Mouse (Mus musculus): ENCODE measurements around the gene Serpina1f.
"Not testable (repeated sequence)": the region's sequence is repeated elsewhere in the genome, so short reads cannot be mapped to it uniquely, and the experiment has no call there.

The Serpina1f gene

DNA sequence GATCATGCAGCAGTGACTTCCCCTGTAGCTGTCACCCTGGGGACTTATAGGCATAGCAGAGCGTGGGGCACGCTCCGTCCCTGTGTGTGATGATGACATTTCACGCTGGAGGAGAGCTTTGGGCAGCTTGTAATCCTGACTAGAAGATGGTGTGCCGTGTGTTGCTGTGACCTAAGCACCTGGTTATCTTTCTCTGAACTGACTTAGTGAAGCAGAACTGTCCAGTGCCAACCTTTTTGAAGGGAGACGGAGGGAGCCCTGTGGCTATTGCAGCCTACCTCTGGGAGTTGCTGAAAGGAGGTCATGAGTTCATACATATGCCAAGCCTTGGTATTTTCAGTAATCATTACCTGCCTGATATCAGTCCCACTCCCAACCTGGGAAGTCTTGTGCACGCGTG lies at the start of gene Serpina1f:
Gene Serpina1f, minus strand, starts transcription at position 101 of the 400 bp plus-strand sequence.
- no peak for DNase-seq (ENCODE audit: low spot score in 2 of 2)

- DNase-seq (ENCODE audit: low spot score in 2 of 2): not testable (repeated sequence)
Observed at GRCm38 (mm10) chr12:103737791-103738580, 42.7 kb upstream of the Serpina1f start.

DNA sequence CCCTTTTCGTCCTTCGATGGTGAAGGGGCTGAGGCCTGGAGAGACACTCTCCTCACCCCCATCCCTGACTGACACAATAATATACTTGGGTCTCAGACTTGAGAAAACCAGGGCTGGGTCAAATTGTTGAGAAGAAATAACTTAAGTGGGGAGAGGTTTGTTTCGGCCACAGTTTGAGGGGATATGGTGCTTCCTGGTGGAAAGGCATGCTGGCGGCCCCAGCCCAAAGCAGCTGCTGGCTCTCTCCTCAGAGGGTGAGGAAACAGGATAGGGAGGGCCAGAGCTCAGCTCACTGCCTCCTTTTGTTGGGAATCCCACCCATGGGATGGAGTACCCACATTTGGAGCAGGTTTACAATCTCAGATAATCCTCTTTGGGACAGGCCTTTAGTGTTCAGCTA lies 40.2 kb upstream of the Serpina1f start:
- DNase-seq (ENCODE audit: low spot score in 2 of 2): not testable (repeated sequence)

DNA sequence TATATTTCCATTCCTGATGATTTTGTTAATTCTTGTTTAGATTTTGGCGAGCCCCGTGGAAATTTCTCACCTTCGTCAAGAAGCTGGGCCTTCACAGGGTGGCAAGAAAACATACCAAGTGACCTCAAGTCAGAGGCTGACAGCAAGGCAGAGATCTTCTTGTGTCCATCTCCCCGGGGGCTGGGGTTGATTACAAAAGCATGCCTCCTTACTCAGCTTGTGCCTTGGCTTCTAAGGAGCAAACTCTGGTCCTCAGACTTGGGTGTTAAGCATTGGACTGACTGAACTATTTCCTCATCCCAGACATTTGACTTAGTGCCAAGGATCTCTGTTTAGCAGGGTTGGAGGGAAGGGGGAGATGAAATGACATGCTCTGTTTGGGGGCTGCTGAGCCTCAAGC lies 39.8 kb upstream of the Serpina1f start:
- not testable (repeated sequence) for DNase-seq (ENCODE audit: low spot score in 2 of 2)

GRCm38 (mm10) chr12:103711537-103711936 lies 16.2 kb upstream of the Serpina1f start:
- no peak for DNase-seq (ENCODE audit: low spot score in 2 of 2)

DNA sequence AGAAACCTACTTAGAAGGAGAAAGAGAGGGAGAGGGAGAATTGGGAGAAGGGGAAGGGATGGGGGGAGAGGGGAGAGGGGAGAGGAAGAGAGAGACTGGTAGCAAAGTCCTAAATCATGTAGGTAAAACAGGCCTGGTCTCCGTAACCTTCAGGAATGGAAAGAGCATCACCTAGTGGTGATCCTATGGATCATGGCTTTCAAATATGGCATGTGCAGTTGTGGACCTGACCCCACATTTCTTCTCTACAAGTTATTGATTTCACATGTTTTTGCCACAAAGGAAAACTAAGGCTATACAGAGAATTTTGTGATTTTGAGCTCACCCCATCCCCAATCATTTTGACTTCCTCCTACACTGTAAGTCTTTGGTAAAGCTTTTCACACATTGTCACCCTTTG lies 15.1 kb upstream of the Serpina1f start:
- no peak for DNase-seq (ENCODE audit: low spot score in 2 of 2)

DNA sequence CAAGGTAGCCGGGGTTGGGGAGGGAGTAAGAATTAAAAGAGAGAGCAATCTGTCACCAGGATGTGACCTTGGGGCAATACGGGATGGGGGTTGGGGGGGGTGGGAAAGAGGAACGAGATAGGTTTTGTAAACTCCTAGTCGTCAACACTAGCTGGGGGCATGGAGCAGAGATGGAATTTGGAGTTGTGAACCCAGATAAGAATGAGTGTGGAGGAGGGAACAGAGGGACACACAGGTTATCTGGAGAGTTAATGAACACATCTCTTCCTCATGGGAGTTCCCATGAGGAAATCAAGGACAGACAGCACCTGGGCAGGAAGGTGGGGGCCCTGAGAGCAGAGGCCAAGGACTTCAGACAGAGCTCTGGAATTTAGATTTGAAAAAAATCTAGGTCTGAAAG lies 10.8 kb upstream of the Serpina1f start:
- DNase-seq (ENCODE audit: low spot score in 2 of 2): no peak

GRCm38 (mm10) chr12:103705547-103705946 lies 10.2 kb upstream of the Serpina1f start:
- DNase-seq (ENCODE audit: low spot score in 2 of 2): no peak

- no peak for DNase-seq (ENCODE audit: low spot score in 2 of 2)
Observed at GRCm38 (mm10) chr12:103700144-103700750, 4.9 kb upstream of the Serpina1f start.

DNA sequence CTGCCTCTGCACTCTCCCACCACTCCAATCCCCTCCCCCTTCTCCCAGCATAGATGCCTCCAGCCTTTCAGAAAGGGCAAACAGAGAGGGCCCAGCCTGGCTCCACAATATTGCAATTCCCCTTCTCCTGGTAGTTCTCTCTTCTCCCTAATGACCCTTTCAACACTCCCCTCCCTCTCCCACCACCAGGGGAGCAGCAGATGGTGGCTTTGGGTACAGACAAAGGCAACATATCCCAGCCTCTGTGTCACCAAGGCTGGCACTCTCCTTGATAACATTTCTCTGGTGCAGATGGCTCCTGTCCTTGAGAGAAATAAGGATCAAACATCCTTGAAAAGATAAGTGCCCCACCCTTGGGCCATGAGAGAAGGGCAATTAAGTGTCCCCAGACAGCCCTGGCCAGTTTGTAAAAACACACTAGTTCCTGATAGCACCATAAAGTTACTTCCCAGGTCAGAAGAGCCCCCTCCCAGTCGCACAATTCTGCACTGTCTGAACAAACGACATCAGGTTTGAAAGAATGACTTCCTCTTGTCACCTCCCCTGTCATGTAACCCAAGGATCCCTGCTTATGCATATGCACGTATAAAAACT lies 7.0 kb downstream of the Serpina1f start:
- no peak for DNase-seq (ENCODE audit: low spot score in 2 of 2)

DNA sequence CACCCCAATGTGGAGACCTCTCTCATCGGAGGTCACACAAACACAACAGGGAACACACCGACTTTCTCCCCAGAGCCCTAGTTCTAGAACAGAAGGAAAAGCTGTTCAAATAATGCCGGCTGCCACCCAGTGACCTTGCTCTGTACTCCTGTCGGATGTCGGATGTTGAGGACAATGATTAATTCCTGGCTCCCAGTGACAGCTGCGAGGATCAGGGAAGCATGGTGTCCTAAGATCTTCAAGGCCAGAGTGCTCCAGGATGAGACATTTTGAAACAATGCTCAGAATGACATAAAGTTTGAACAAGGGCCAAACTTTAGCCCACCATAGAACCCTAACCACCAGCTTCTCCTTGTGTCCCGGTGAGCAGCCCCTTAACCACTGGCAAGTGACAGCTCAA lies 8.3 kb downstream of the Serpina1f start:
- DNase-seq (ENCODE audit: low spot score in 2 of 2): no peak

GRCm38 (mm10) chr12:103686050-103686449 lies 9.3 kb downstream of the Serpina1f start:
- DNase-seq (ENCODE audit: low spot score in 2 of 2): no peak

DNA sequence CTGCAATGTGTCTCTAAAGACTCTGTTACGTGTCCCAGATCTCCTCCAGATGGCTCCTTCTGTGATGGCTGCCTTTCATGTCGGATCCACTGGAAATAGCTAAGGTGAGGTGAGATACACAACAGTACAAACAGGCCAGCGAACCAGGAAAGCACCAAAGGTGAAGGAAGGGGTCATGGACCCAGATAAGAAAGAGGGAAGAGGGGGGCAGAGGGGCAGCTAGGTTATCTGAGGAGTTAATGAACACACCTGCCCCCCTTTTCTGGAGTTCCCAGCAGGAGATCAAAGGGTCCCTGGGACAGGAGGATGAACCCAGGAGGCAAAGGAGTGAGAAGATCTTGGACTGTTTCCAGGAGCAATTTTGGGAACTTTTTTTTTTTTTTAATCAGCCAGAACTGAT lies 9.9 kb downstream of the Serpina1f start:
- no peak for DNase-seq (ENCODE audit: low spot score in 2 of 2)

DNA sequence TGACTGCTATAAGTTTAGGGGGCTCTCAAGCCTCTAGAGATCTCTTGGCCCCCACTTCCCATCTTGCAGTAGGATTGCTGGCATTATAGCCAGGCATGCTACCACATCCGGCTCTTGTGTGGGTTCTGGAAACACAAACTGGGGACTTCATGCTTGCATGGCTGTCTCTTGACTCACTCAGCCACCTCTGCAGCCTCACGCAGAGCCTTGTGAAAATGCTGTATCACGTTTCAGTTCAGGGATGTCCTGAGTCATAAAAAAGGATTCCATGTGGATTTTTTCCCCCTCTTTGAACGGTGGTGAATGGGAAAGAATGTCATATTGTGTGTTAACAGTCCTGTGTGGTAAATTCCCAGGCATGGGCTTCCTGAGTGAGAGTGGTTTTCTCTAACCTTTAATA lies 11.6 kb downstream of the Serpina1f start:
- no peak for DNase-seq (ENCODE audit: low spot score in 2 of 2)

DNA sequence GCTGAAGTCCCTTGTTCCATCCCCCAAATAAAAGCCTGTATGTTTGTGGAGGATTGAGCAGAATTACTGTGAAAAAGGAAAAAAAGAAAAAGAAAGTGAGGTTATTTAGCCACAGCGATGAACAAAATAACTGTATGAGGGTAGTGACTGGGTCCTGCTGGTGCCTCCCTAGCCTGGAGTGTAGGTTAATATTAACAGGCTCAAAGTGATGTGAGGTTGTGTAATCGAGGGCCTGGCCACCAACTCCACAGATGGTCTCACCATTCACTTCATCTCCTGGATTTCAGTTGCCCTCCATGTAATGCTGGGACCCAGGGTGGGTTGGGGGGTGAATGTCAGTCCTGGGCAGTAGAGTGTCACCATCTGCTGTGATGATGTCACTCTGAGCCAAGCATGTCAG lies 13.6 kb downstream of the Serpina1f start:
- DNase-seq (ENCODE audit: low spot score in 2 of 2): no peak

DNA sequence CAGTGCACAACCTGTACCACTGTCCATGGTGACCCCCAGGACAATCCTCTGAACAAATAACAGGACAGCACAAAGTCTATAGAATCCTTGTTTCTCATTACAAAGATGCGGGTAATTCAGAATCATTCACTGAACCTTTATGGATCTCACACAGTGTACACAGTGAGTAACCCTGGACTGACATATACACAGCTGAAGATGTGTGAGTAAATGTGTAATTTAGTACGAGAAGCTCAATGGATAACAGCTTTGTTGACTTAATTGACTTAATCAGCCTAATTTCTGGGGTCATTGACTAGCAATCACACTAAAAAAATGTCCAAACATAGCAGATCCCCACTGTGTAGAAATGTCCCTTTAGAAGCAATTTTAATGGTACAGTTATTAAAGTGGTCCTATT lies 14.2 kb downstream of the Serpina1f start:
- no peak for DNase-seq (ENCODE audit: low spot score in 2 of 2)

GRCm38 (mm10) chr12:103679853-103680252 lies 15.5 kb downstream of the Serpina1f start:
- not testable (repeated sequence) for DNase-seq (ENCODE audit: low spot score in 2 of 2)

- DNase-seq (ENCODE audit: low spot score in 2 of 2): no peak
Observed at GRCm38 (mm10) chr12:103676039-103676438, 19.3 kb downstream of the Serpina1f start, which contains the start of gene Serpina16. TSS of gene Serpina16 (minus strand) at chr12:103676139.

DNA sequence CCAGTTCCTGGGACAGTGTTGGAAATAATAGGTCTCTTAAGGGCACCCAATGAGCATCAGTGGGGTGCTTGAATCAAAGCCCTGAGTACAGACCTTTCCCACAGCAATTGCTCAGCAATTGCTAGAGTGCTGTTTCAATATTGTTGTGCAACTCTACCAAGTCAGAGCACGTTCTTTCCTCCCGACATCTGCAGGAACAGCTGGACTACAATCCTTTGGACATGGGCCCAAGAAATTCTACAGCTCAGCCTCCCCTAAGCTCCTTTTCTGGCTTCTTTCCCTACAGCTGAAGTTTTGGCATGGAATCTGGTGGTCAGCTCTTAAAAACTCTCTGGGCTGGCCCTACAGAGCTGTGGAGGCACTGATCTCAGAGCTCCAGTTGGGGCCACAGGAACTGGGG lies 22.1 kb downstream of the Serpina1f start:
- no peak for DNase-seq (ENCODE audit: low spot score in 2 of 2)

- DNase-seq (ENCODE audit: low spot score in 2 of 2): no peak
Observed at GRCm38 (mm10) chr12:103671483-103671882, 23.8 kb downstream of the Serpina1f start.

DNA sequence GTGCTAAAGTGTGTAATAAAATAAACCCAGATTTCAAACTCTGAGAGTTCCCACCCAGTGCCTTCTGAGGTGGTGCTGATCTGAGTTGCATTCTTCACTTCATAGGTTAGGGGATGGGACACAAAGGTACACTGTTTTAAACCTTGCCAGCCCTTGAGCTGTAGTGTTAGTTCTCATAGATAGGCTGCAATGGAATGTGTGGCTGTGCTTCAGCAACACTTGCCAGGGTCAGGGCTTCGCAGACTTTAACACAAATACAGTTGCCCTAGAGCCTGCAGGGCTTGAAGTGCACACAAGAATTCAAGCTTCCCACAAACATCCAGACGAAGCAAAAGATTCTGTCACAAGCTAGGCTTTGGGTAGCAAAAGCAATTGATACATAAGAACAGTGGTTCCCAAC lies 24.4 kb downstream of the Serpina1f start:
- no peak for DNase-seq (ENCODE audit: low spot score in 2 of 2)

DNA sequence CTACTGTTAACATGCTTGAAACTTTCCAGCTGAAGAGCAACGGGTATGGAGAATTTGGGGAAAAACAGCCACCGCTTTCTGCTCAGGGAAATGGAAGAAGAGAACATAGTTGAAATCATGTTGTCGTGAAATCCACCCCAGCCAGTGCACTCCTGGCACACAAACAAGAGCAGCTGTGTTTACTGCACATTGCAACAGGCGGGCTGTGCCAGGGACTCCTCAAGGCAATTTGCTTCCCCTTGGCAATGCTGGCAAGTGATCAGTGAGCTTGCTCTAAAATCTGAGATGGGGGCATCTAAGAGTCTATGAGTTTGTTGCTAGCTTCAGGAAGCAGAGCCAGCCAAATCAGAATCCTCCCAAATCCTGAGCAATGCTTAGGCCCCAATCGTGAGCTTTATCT lies 25.0 kb downstream of the Serpina1f start:
- DNase-seq (ENCODE audit: low spot score in 2 of 2): no peak

GRCm38 (mm10) chr12:103665286-103665685 lies 30.0 kb downstream of the Serpina1f start:
- no peak for DNase-seq (ENCODE audit: low spot score in 2 of 2)

Data from thymus, postnatal 10 days (tissue).